ENCODE assay signal across 10 mouse cellular contexts in genomic region chr15:102623121-102623520, GRCm38 (mm10). TPM values are rescaled to one million over a fixed set of nuclear protein-coding genes. Genes with fewer than 3 reads are reported as not detected.
DNase-seq lines count a peak whose midpoint lies in the region; ATAC-seq and TF ChIP-seq lines count a peak whose summit lies in the region.
"Had no signal": no experiment of that assay in that cellular context is flagged by ENCODE, and none has a peak within 500 bp of the region (broad histone marks: within the 10 kb centered on the region; RNA-seq: fewer than 3 reads in every experiment).

No protein-coding gene starts in this region.

- DNase-seq in hindbrain, embryonic 14.5 days (ENCODE audit: low spot score) = no peak
- DNase-seq in 3T3-L1 (ENCODE audit: low read depth, low spot score) = peak; percentile 35
- DNase-seq in MEL (ENCODE audit: low read depth, low spot score) = no peak
- DNase-seq in limb, embryonic 14.5 days (ENCODE audit: low spot score) = no peak
- DNase-seq in thymus, postnatal 36 days = no peak
- DNase-seq: kidney, postnatal 10 days; right cerebral cortex, postnatal 4 days had no signal

- no peak for TF ChIP-seq RAD21 in MEL (IDR thresholded peaks at IDR 0.05; ENCODE audit: low read depth, low read length)

- peak overlapping the region; percentile 38; the same call in 1 of the 2 replicates for H3K4me2 ChIP-seq in hindbrain, embryonic 15.5 days
- H3K4me2 ChIP-seq in hindbrain, embryonic 14.5 days (replicated peaks) = no peak overlapping the region
- peak overlapping the region; percentile 83 for H3K4me2 ChIP-seq in limb, embryonic 14.5 days (replicated peaks; ENCODE audit: low read depth, low read length, severe bottlenecking)

- H3K79me2 ChIP-seq in MEL (ENCODE audit: control insufficient read depth, insufficient read depth, low read length, poor library complexity) = peaks cover 42% of the 10 kb centered on the region

- no peak for TF ChIP-seq CTCF in MEL (IDR thresholded peaks at IDR 0.05 in 2 of 3, conservative IDR thresholded peaks at IDR 0.05 in 1 of 3; ENCODE audit: control insufficient read depth in 1 of 3, insufficient read depth in 1 of 3, low read depth in 2 of 3, low read length in 3 of 3, poor library complexity in 1 of 3, severe bottlenecking in 1 of 3)

- H3K4me1 ChIP-seq in hindbrain, embryonic 15.5 days (replicated peaks) = peaks cover 24% of the 10 kb centered on the region
- peaks cover 10% of the 10 kb centered on the region for H3K4me1 ChIP-seq in hindbrain, embryonic 14.5 days (replicated peaks; ENCODE audit: control insufficient read depth, insufficient read depth, low read length)
- H3K4me1 ChIP-seq in MEL (ENCODE audit: control insufficient read depth in 1 of 2, insufficient read depth in 2 of 2, low read length in 2 of 2) = peaks cover 11 to 19% of the 10 kb centered on the region in 2 experiments
- peaks cover 14% of the 10 kb centered on the region for H3K4me1 ChIP-seq in limb, embryonic 14.5 days (ENCODE audit: control insufficient read depth, insufficient read depth, low read length)

- no peak for ATAC-seq in hindbrain, embryonic 15.5 days (ENCODE audit: low FRiP score, low read depth)
- no peak for ATAC-seq in hindbrain, embryonic 14.5 days (ENCODE audit: low FRiP score)
- ATAC-seq in limb, embryonic 14.5 days (ENCODE audit: low FRiP score, low read depth) = no peak
- ATAC-seq in erythroid progenitor cell, adult 5-6 weeks (replicated peaks; ENCODE audit: low FRiP score, poor library complexity, severe bottlenecking) = no peak

- H3K27me3 ChIP-seq in hindbrain, embryonic 15.5 days = no peaks in the 10 kb centered on the region
- no peaks in the 10 kb centered on the region for H3K27me3 ChIP-seq in hindbrain, embryonic 14.5 days (ENCODE audit: control insufficient read depth, insufficient read depth, low read length)
- H3K27me3 ChIP-seq in MEL (ENCODE audit: control insufficient read depth in 1 of 2, insufficient read depth in 2 of 2, low read length in 2 of 2) = no peaks in the 10 kb centered on the region
- no peaks in the 10 kb centered on the region for H3K27me3 ChIP-seq in limb, embryonic 14.5 days (ENCODE audit: control insufficient read depth, insufficient read depth, low read length)

- H3K27ac ChIP-seq in hindbrain, embryonic 15.5 days (replicated peaks) = no peak overlapping the region
- no peak overlapping the region for H3K27ac ChIP-seq in hindbrain, embryonic 14.5 days
- H3K27ac ChIP-seq in MEL (ENCODE audit: control insufficient read depth, low read depth, low read length) = no peak overlapping the region
- no peak overlapping the region for H3K27ac ChIP-seq in limb, embryonic 14.5 days (replicated peaks; ENCODE audit: low read depth, low read length)

- H3K9me3 ChIP-seq in hindbrain, embryonic 15.5 days = no peaks in the 10 kb centered on the region
- no peaks in the 10 kb centered on the region for H3K9me3 ChIP-seq in hindbrain, embryonic 14.5 days (ENCODE audit: control insufficient read depth, low read length)
- H3K9me3 ChIP-seq in MEL (replicated peaks; ENCODE audit: insufficient read depth, low read length) = no peaks in the 10 kb centered on the region
- no peaks in the 10 kb centered on the region for H3K9me3 ChIP-seq in limb, embryonic 14.5 days (ENCODE audit: control insufficient read depth, low read length)

- no peak overlapping the region for H3K4me3 ChIP-seq in hindbrain, embryonic 15.5 days
- no peak overlapping the region for H3K4me3 ChIP-seq in hindbrain, embryonic 14.5 days (replicated peaks; ENCODE audit: low read length)
- no peak overlapping the region for H3K4me3 ChIP-seq in MEL (ENCODE audit: control insufficient read depth in 1 of 2, insufficient read depth in 1 of 2, low read depth in 2 of 2, low read length in 2 of 2)
- 0 out of 2 replicates have a peak overlapping the region, but pooled peaks have one; percentile 1 for H3K4me3 ChIP-seq in limb, embryonic 14.5 days (replicated peaks; ENCODE audit: low read length)

- H3K36me3 ChIP-seq in hindbrain, embryonic 15.5 days = no peaks in the 10 kb centered on the region
- H3K36me3 ChIP-seq in hindbrain, embryonic 14.5 days (replicated peaks; ENCODE audit: control insufficient read depth, insufficient read depth) = no peaks in the 10 kb centered on the region
- H3K36me3 ChIP-seq in MEL (ENCODE audit: control insufficient read depth in 1 of 2, insufficient read depth in 2 of 2, low read length in 2 of 2) = peaks cover 2 to 39% of the 10 kb centered on the region in 2 experiments
- H3K36me3 ChIP-seq in limb, embryonic 14.5 days (ENCODE audit: control insufficient read depth, insufficient read depth, low read length) = no peaks in the 10 kb centered on the region

- no peak for TF ChIP-seq EP300 in MEL (IDR thresholded peaks at IDR 0.05; ENCODE audit: low read depth in 1 of 2, low read length in 2 of 2)

- WGBS in hindbrain, embryonic 15.5 days = 92% methylated on average over 3 of the region's 3 CpGs
- WGBS in hindbrain, embryonic 14.5 days = 93% methylated on average over 3 of the region's 3 CpGs
- 89% methylated on average over 3 of the region's 3 CpGs for WGBS in limb, embryonic 14.5 days

- no peak overlapping the region for H3K9ac ChIP-seq in hindbrain, embryonic 15.5 days
- H3K9ac ChIP-seq in hindbrain, embryonic 14.5 days = no peak overlapping the region
- no peak overlapping the region for H3K9ac ChIP-seq in MEL (ENCODE audit: control insufficient read depth, low read depth, low read length, poor library complexity, severe bottlenecking)
- no peak overlapping the region for H3K9ac ChIP-seq in limb, embryonic 14.5 days (ENCODE audit: low read depth, low read length, severe bottlenecking)

- no peak for TF ChIP-seq POLR2A in MEL (IDR thresholded peaks at IDR 0.05; ENCODE audit: control insufficient read depth in 1 of 2, insufficient read depth in 1 of 2, low read depth in 1 of 2, low read length in 2 of 2, poor library complexity in 1 of 2)
- no peak for TF ChIP-seq POLR2A in limb, embryonic 14.5 days (IDR thresholded peaks at IDR 0.05; ENCODE audit: borderline replicate concordance, extremely low read depth, insufficient read depth, insufficient read length)

TF ChIP-seq in MEL, 35 proteins besides CTCF, POLR2A, EP300 and RAD21:
- no peak for TF ChIP-seq TBP (IDR thresholded peaks at IDR 0.05; ENCODE audit: low read depth, low read length)
- TF ChIP-seq MXI1 (IDR thresholded peaks at IDR 0.05; ENCODE audit: low read depth, low read length) = 0 out of 2 replicates have a peak, but pooled peaks have one; percentile 18

RNA-seq across cellular contexts. Expression of gene Gm28047, which starts 1.7 kb away (rescaled TPM):
- not detected in 2 replicates for polyA plus RNA-seq in hindbrain, embryonic 15.5 days (2015; fragmentation: Nextera tagmentation; extraction: Ambion mirVana)
- not detected in 2 replicates for polyA plus RNA-seq in hindbrain, embryonic 14.5 days (2014; fragmentation: Nextera tagmentation; extraction: Ambion mirVana)
- 0.20 TPM in 1 of 2 replicates, not detected in the other for total RNA-seq in MEL (2012; rRNA removed)
- polyA plus RNA-seq in MEL (2012; ENCODE audit: insufficient read depth in 1 of 2, insufficient read length in 2 of 2, low read depth in 1 of 2, low replicate concordance in 2 of 2, missing spikeins in 1 of 2) = under 1 TPM in 1 of 2 experiments, not detected in 1; 0.52 TPM
- polyA plus RNA-seq in limb, embryonic 14.5 days (2012; rRNA removed) = not detected in 2 replicates
- polyA plus RNA-seq in limb, embryonic 14.5 days (2014; fragmentation: Nextera tagmentation; extraction: Ambion mirVana) = not detected in 2 replicates
- total RNA-seq in erythroid progenitor cell, adult 5-6 weeks (2015; ENCODE audit: low replicate concordance) = not detected in 2 replicates
- total RNA-seq in erythroid progenitor cell, adult 5-6 weeks (2017; ENCODE audit: low replicate concordance) = not detected in 2 replicates
- total RNA-seq: common myeloid progenitor, adult 5-6 weeks had no signal

RNA-seq across cellular contexts. Expression of gene Atf7, which starts 2.1 kb away (rescaled TPM):
- polyA plus RNA-seq in hindbrain, embryonic 15.5 days (2015; fragmentation: Nextera tagmentation; extraction: Ambion mirVana) = 19.4 and 19.8 TPM in 2 replicates
- polyA plus RNA-seq in hindbrain, embryonic 14.5 days (2014; fragmentation: Nextera tagmentation; extraction: Ambion mirVana) = 13.7 and 16.7 TPM in 2 replicates
- 10.4 and 12.8 TPM in 2 replicates for total RNA-seq in MEL (2012; rRNA removed)
- 10 to 100 TPM in 1 of 2 experiments, not detected in 1; 49.6 TPM for polyA plus RNA-seq in MEL (2012; ENCODE audit: insufficient read depth in 1 of 2, insufficient read length in 2 of 2, low read depth in 1 of 2, low replicate concordance in 2 of 2, missing spikeins in 1 of 2)
- 110 and 155 TPM in 2 replicates for polyA plus RNA-seq in limb, embryonic 14.5 days (2012; rRNA removed)
- polyA plus RNA-seq in limb, embryonic 14.5 days (2014; fragmentation: Nextera tagmentation; extraction: Ambion mirVana) = 50.7 and 51.0 TPM in 2 replicates
- 55.5 and 93.1 TPM in 2 replicates for total RNA-seq in erythroid progenitor cell, adult 5-6 weeks (2015; ENCODE audit: low replicate concordance)
- 16.9 and 19.4 TPM in 2 replicates for total RNA-seq in erythroid progenitor cell, adult 5-6 weeks (2017; ENCODE audit: low replicate concordance)

RNA-seq across cellular contexts. Expression of gene Atp5g2, which starts 49.0 kb away (rescaled TPM):
- 44.4 and 51.0 TPM in 2 replicates for polyA plus RNA-seq in hindbrain, embryonic 15.5 days (2015; fragmentation: Nextera tagmentation; extraction: Ambion mirVana)
- 47.5 and 63.4 TPM in 2 replicates for polyA plus RNA-seq in hindbrain, embryonic 14.5 days (2014; fragmentation: Nextera tagmentation; extraction: Ambion mirVana)
- total RNA-seq in MEL (2012; rRNA removed) = 513 and 583 TPM in 2 replicates
- 10 to 100 TPM in 1 of 2 experiments, not detected in 1; 59.4 TPM for polyA plus RNA-seq in MEL (2012; ENCODE audit: insufficient read depth in 1 of 2, insufficient read length in 2 of 2, low read depth in 1 of 2, low replicate concordance in 2 of 2, missing spikeins in 1 of 2)
- 635 and 699 TPM in 2 replicates for polyA plus RNA-seq in limb, embryonic 14.5 days (2012; rRNA removed)
- polyA plus RNA-seq in limb, embryonic 14.5 days (2014; fragmentation: Nextera tagmentation; extraction: Ambion mirVana) = 73.6 and 78.4 TPM in 2 replicates
- 10.5 and 17.7 TPM in 2 replicates for total RNA-seq in erythroid progenitor cell, adult 5-6 weeks (2015; ENCODE audit: low replicate concordance)
- 19.1 and 31.2 TPM in 2 replicates for total RNA-seq in erythroid progenitor cell, adult 5-6 weeks (2017; ENCODE audit: low replicate concordance)
